Mouse (Mus musculus): ENCODE measurements around the gene Scrn1.

Scrn1 gene

GRCm38 (mm10) chr6:54565665-54566545 is at the start of gene Scrn1:
Scrn1 (minus strand) TSS chr6:54566489.
- no peak for DNase-seq (ENCODE audit: low read depth, low spot score)

- no peak for DNase-seq (ENCODE audit: low read depth, low spot score)
These were observed 40.0 kb upstream of the Scrn1 start for GRCm38 (mm10) chr6:54606241-54606640.

- DNase-seq (ENCODE audit: low read depth, low spot score), result no peak
These were observed 37.9 kb upstream of the Scrn1 start for GRCm38 (mm10) chr6:54604001-54604715.

- DNase-seq (ENCODE audit: low read depth, low spot score), result no peak
These were observed 36.6 kb upstream of the Scrn1 start for GRCm38 (mm10) chr6:54602891-54603290.

GRCm38 (mm10) chr6:54600681-54601347 is 34.5 kb upstream of the Scrn1 start:
- no peak for DNase-seq (ENCODE audit: low read depth, low spot score)

GRCm38 (mm10) chr6:54597711-54598110 is 31.4 kb upstream of the Scrn1 start:
- DNase-seq (ENCODE audit: low read depth, low spot score), result no peak

- DNase-seq (ENCODE audit: low read depth, low spot score), result no peak
These were observed 30.9 kb upstream of the Scrn1 start, which contains the start of gene Fkbp14 for GRCm38 (mm10) chr6:54597208-54597607. Fkbp14 (minus strand) TSS chr6:54597308.

GRCm38 (mm10) chr6:54595330-54595878 is 29.1 kb upstream of the Scrn1 start:
- DNase-seq (ENCODE audit: low read depth, low spot score), result no peak

- DNase-seq (ENCODE audit: low read depth, low spot score), result peak; percentile 59
These were observed 28.4 kb upstream of the Scrn1 start, which contains the start of gene Plekha8 for GRCm38 (mm10) chr6:54594469-54595329. Plekha8 (plus strand) TSS chr6:54595111.

GRCm38 (mm10) chr6:54593766-54594468 is 27.6 kb upstream of the Scrn1 start:
- DNase-seq (ENCODE audit: low read depth, low spot score), result no peak

GRCm38 (mm10) chr6:54592938-54593535 is 26.7 kb upstream of the Scrn1 start:
- peak; percentile 62 for DNase-seq (ENCODE audit: low read depth, low spot score)

GRCm38 (mm10) chr6:54591778-54592177 is 25.5 kb upstream of the Scrn1 start:
- DNase-seq (ENCODE audit: low read depth, low spot score), result no peak

GRCm38 (mm10) chr6:54590691-54591090 is 24.4 kb upstream of the Scrn1 start:
- no peak for DNase-seq (ENCODE audit: low read depth, low spot score)

- DNase-seq (ENCODE audit: low read depth, low spot score), result no peak
These were observed 21.9 kb upstream of the Scrn1 start for GRCm38 (mm10) chr6:54588212-54588611.

GRCm38 (mm10) chr6:54587683-54588082 is 21.4 kb upstream of the Scrn1 start:
- DNase-seq (ENCODE audit: low read depth, low spot score), result no peak

- no peak for DNase-seq (ENCODE audit: low read depth, low spot score)
These were observed 20.6 kb upstream of the Scrn1 start for GRCm38 (mm10) chr6:54586911-54587310.

GRCm38 (mm10) chr6:54586175-54586574 is 19.9 kb upstream of the Scrn1 start:
- DNase-seq (ENCODE audit: low read depth, low spot score), result no peak

GRCm38 (mm10) chr6:54573218-54573955 is 7.1 kb upstream of the Scrn1 start:
- DNase-seq (ENCODE audit: low read depth, low spot score), result no peak

- no peak for DNase-seq (ENCODE audit: low read depth, low spot score)
These were observed 3.5 kb upstream of the Scrn1 start for GRCm38 (mm10) chr6:54569776-54570175.

Data from c-Kit-negative CD71-positive TER-119-positive erythroid progenitor cells, embryonic 14.5 days (primary cell).